Mouse (Mus musculus) liver, embryonic 13.5 days (tissue): Measurements from ENCODE around the gene Kif5c. TPM values are rescaled to one million over a fixed set of nuclear protein-coding genes. Genes with fewer than 3 reads are reported as not detected.

Experiments used
- ATAC-seq: fragments of 200-750 bp; cut with Nextera tagmentation; 2 replicates; pipeline ENCODE4 v1.8.0; 2017; ENCODE audit warnings: low read depth, mild to moderate bottlenecking, moderate number of reproducible peaks, moderate library complexity
- DNase-seq: peaks from one replicate; pipeline ENCODE4 v3.0.0; 2022
- H3K27ac ChIP-seq: fragments of 300-500 bp; sonication (generic); 2 replicates; pipeline ENCODE4 v1.5.1; 2015; ENCODE audit warnings: moderate library complexity, mild to moderate bottlenecking, inconsistent platforms
- H3K27me3 ChIP-seq: fragments of 300-500 bp; sonication (generic); 2 replicates; pipeline ENCODE4 v1.6.1; 2015; ENCODE audit warnings: mild to moderate bottlenecking, inconsistent platforms
- H3K36me3 ChIP-seq: fragments of 300-500 bp; sonication (generic); 2 replicates; pipeline ENCODE4 v1.6.1; 2015; ENCODE audit warnings: mild to moderate bottlenecking, inconsistent platforms
- H3K4me1 ChIP-seq: fragments of 300-500 bp; sonication (generic); replicated peaks from 2 replicates; pipeline ENCODE4 v1.6.1; 2015; ENCODE audit warnings: inconsistent platforms
- H3K4me2 ChIP-seq: fragments of 300-500 bp; sonication (generic); 2 replicates; pipeline ENCODE4 v1.6.1; 2015; ENCODE audit warnings: inconsistent platforms, mild to moderate bottlenecking, moderate library complexity
- H3K4me3 ChIP-seq: fragments of 300-500 bp; sonication (generic); replicated peaks from 2 replicates; pipeline ENCODE4 v1.5.1; 2015; ENCODE audit warnings: mild to moderate bottlenecking, inconsistent platforms
- H3K9ac ChIP-seq: fragments of 300-500 bp; sonication (generic); 2 replicates; pipeline ENCODE4 v1.6.1; 2015; ENCODE audit warnings: mild to moderate bottlenecking, inconsistent platforms
- H3K9me3 ChIP-seq: fragments of 300-500 bp; sonication (generic); replicated peaks from 2 replicates; pipeline ENCODE4 v1.6.1; 2016; ENCODE audit warnings: inconsistent platforms
- WGBS: fragments of 180-500 bp; shearing (Covaris S2); methylation state at CpG from one replicate; pipeline ENCODE4 v1.1.7; 2015; ENCODE audit not compliant: insufficient replicate concordance; 5-methylcytosine and 5-hydroxymethylcytosine counted together
- polyA plus RNA-seq: library from polyadenylated mRNA; unstranded; fragments of >200 nt; fragmentation: Nextera tagmentation; extraction: Ambion mirVana; gene quantifications from 2 replicates; pipeline ENCODE4 v1.2.1, GENCODE M21; 2015

Kif5c gene
- polyA plus RNA-seq = 0.20 and 0.21 TPM in 2 replicates

DNA sequence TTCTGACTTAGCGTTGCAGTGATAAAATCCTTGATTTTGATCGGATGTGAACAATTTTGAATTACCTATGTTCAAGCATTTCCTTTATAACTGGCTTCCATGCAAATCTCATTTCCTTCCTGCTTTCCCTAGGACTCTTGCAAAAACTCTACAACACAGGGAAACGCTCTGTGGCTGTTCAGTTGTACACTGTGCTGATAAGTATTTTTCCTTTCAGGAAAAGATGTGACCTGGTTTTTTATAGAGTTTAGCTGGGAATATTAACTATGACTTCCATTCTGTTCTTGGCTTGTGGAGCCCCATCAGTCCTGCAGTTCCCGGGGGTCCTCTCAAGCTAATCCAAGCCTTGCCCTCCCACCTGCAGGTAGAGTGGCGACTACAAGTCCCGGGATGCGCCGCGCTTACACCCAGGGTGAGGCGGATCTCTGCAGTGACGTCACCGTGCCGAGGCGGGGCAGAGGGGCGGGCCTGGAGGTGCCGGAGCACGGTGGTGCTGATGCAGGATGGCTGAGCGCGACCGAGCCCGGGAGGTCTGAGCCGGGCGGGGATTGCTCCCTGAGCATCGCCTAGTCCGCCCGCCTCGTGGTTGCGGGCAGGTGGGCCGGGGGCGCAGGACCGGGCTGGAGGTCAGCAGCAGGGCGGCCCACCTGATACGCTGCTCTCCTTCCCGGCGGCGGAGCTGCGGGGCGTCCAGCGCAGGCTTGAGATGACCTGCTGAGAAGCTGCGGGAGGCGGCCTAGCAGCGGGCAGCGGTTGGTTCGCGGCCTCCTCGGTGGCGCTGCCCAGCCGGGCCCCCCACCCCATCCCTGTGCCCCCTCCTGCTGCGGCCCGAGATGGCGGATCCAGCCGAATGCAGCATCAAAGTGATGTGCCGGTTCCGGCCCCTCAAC, at the start of gene Kif5c:
TSS of gene Kif5c (plus strand) at position 470 of the 890 bp plus-strand sequence.
- peaks cover 12% of the 10 kb centered on the region for H3K4me1 ChIP-seq
- no peak within 1 kb of the TSS for H3K9ac ChIP-seq
- no peak within 1 kb of the TSS for H3K27ac ChIP-seq
- DNase-seq = peak; percentile 38
- no peaks in the 10 kb centered on the region for H3K9me3 ChIP-seq
- H3K4me3 ChIP-seq = peak within 1 kb of the TSS; percentile 54
- ATAC-seq = peak; percentile 83
- peak within 1 kb of the TSS; percentile 72 for H3K4me2 ChIP-seq
- WGBS = 5% methylated on average over 49 of the region's 54 CpGs
- no peaks in the 10 kb centered on the region for H3K36me3 ChIP-seq
- peaks cover 35% of the 10 kb centered on the region for H3K27me3 ChIP-seq

DNA sequence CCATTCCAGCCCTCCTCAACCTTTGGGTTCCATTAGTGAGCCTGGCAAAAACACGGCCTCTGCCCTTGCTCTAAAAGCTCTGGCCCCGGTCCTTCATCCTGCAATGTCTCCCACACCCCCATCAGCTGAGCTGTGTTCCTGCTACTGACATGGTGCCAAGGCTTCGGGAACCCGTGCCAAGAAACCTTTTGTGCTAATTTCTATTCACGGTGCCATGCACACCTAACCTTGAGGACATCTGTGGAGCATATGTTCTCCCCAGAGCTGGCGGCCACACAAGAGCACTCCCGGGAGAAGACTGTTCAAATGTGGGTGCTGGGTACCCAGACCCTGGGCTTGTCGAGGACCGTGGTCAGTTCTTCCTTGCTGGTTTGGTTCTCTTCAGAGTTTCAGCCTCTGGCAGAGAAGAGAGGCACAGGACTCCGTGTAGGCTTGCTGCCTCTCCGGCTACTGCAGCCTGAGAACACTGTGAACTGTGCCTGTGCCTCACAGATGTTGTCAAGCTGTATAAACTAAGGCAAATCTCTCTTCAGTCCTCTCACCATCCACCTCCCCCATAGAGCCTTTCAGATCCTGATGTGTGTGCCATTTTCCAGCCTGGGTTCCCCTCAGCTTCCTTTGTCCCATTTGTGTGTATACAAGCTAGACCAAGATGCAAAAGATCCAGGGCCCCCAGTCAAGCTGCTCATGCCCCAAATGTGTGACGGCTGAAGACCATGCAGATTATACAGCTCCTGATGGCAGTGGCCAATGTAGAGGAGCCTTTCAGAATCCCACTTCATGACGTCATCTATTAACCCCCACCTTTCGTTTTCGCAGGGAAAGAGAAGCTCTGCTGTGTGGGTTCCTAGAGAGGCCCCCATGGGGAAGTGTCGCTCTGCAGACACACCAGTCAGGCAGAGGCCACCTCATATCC, 49.0 kb upstream of the Kif5c start:
- H3K4me3 ChIP-seq = no peak overlapping the region
- H3K36me3 ChIP-seq = no peaks in the 10 kb centered on the region
- no peak overlapping the region for H3K9ac ChIP-seq
- no peaks in the 10 kb centered on the region for H3K27me3 ChIP-seq
- no peak overlapping the region for H3K27ac ChIP-seq
- no peak for DNase-seq
- H3K4me2 ChIP-seq = no peak overlapping the region
- 52% methylated on average over 16 of the region's 16 CpGs for WGBS
- no peak for ATAC-seq
- no peaks in the 10 kb centered on the region for H3K9me3 ChIP-seq
- no peaks in the 10 kb centered on the region for H3K4me1 ChIP-seq

DNA sequence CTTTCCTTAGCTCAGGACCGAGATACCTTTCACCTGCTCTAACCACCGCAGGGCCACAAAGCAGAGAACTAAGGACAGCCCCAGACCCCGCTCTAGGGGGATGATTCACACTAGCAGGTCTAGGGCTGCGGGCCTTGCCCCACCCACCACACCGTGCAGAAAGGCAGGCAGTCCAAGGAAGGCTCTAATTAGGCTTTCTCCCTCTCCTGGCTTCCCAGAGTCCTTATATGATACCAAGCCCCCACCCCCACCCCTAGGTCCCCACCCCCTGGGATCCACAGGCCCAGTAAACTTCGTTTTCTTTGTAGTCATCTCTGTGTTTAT, 48.4 kb upstream of the Kif5c start:
- no peaks in the 10 kb centered on the region for H3K4me1 ChIP-seq
- H3K9ac ChIP-seq = no peak overlapping the region
- H3K9me3 ChIP-seq = no peaks in the 10 kb centered on the region
- WGBS = 36% methylated on average over 6 of the region's 6 CpGs
- H3K27ac ChIP-seq = no peak overlapping the region
- ATAC-seq (no peak), DNase-seq (no peak)
- H3K36me3 ChIP-seq = no peaks in the 10 kb centered on the region
- no peak overlapping the region for H3K4me2 ChIP-seq
- H3K27me3 ChIP-seq = no peaks in the 10 kb centered on the region
- H3K4me3 ChIP-seq = no peak overlapping the region

DNA sequence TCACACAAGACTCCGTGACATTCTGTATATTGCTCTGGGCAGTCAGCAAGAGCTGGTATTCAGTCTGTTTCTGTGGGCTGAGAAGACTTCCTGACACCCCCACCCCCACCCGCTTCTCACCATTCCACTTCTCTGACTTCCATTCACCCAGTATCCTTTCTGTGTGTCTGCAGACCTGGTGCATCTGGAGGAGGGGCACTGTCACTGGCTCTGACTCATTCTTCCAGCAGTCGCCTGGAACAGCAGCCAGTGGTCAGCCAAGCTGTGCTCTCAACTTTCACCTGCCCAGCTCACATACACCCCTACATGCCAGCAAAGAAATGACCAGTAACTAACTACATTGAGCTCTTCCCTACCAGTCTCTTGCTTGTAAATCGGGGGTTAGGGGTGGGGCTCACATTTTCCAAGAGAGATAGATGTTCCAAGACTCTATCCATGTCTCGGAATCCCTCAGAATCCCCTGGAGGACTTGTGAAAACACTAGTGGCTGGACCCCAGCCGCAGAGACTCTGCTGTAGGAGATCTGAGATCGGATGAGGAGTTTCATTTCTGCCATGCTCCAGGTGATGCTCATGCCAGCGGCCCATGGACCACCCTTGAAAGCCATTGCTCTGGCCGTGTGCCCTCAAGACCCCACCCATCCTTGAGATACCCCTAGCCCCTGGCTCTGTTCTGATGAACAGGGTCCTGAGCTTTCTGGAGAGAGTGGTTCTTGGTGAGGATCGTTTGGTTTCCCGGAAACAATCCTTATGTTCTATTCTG, 47.8 kb upstream of the Kif5c start:
- Histone ChIP-seq H3K4me1 (no peaks in the 10 kb centered on the region), H3K4me2 (no peak overlapping the region), H3K27ac (no peak overlapping the region), H3K36me3 (no peaks in the 10 kb centered on the region), H3K27me3 (no peaks in the 10 kb centered on the region), H3K9ac (no peak overlapping the region), H3K9me3 (no peaks in the 10 kb centered on the region), H3K4me3 (no peak overlapping the region)
- ATAC-seq (no peak), DNase-seq (no peak)
- WGBS = 61% methylated on average over 11 of the region's 11 CpGs

DNA sequence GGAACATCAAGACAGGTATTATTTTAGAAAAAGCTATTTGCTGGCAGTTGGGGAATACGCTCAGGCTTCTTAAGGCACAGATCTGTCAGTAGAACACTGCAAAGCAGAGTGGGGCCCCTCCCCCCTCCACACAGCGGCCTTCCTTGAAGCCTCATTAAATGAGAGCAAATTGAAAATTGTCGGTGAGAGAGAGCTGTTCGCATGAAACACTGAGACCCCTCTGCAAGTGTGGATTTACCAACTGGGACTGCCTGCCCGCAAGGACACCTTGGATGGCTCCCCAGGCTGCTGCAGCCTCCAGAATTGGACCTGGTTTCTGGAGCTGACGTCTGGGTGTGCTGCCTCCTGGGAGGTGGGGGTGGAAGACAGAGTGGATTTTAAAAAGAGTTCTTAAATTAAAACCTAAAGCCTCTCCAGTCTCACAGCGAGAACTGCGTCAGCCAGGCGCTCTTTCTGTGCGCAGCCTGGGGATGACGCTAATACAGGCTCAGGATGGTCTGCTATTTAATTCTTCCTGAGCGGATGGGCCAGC, 46.9 kb upstream of the Kif5c start:
- DNase-seq (no peak), ATAC-seq (no peak)
- no peaks in the 10 kb centered on the region for H3K36me3 ChIP-seq
- no peak overlapping the region for H3K9ac ChIP-seq
- 72% methylated on average over 12 of the region's 12 CpGs for WGBS
- H3K4me3 ChIP-seq = no peak overlapping the region
- H3K4me2 ChIP-seq = no peak overlapping the region
- no peaks in the 10 kb centered on the region for H3K9me3 ChIP-seq
- no peaks in the 10 kb centered on the region for H3K27me3 ChIP-seq
- no peak overlapping the region for H3K27ac ChIP-seq
- no peaks in the 10 kb centered on the region for H3K4me1 ChIP-seq

DNA sequence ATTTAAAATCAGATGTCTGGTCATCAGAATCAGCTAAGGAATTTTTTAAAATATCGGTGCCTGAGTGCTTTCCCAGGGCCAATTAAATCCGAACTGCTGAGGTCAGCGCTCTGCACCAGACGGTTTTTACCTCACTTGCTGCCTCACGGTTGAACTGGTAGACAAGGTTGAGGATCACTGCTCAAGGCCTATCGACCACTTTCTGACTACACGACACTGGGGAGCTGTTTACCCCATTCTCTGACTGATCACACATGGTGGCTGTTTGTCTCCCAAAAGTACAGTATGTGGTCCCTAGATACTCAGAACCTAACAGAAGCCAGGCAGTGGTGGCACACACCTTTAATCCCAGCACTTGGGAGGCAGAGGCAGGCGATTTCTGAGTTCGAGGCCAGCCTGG, 46.4 kb upstream of the Kif5c start:
- DNase-seq (no peak), ATAC-seq (no peak)
- H3K9ac ChIP-seq = no peak overlapping the region
- no peaks in the 10 kb centered on the region for H3K4me1 ChIP-seq
- no peak overlapping the region for H3K4me3 ChIP-seq
- no peak overlapping the region for H3K27ac ChIP-seq
- no peaks in the 10 kb centered on the region for H3K27me3 ChIP-seq
- 67% methylated on average over 9 of the region's 9 CpGs for WGBS
- no peaks in the 10 kb centered on the region for H3K36me3 ChIP-seq
- no peaks in the 10 kb centered on the region for H3K9me3 ChIP-seq
- H3K4me2 ChIP-seq = no peak overlapping the region

DNA sequence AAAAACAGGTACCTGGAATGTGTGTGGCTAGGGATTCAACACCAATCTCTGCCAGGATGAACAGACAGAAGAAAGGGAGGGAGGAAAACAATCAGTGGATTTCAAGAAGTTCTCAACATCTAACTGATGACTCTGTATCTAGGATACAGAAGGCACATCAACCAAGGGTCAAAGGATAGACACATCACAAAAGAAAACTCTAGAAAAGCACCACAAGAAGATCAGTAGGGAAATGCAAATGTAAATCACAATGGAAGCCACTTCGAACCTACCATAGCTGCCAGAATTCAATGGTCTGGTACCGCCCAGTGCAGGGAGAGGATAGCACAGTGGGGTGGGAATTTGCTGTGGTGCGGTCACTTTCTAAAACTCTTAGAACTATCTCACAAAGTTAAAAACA, 45.8 kb upstream of the Kif5c start:
- H3K9me3 ChIP-seq = no peaks in the 10 kb centered on the region
- no peaks in the 10 kb centered on the region for H3K36me3 ChIP-seq
- no peaks in the 10 kb centered on the region for H3K27me3 ChIP-seq
- 79% methylated on average over 3 of the region's 3 CpGs for WGBS
- ATAC-seq (no peak), DNase-seq (no peak)
- no peak overlapping the region for H3K4me2 ChIP-seq
- H3K27ac ChIP-seq = no peak overlapping the region
- no peak overlapping the region for H3K4me3 ChIP-seq
- no peaks in the 10 kb centered on the region for H3K4me1 ChIP-seq
- no peak overlapping the region for H3K9ac ChIP-seq

DNA sequence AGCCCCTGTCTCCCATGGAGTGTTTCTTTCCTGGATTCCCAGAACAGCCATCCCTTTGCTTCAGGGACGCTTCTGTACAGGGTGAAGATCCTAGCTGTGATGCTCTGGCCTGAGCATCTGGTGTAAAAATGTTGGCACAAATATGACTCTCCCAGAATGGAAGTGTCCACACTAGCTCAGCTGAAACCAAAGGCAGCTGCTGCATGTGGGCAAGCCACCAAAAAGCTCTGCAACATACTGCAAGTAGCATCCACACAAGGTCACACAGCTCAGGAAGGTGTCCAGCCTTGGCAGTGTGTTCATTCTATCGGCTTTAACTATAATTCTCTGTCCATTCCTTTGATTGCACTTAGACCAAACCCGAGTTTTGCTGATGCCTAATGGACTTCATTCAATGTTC, 38.5 kb upstream of the Kif5c start:
- H3K4me1 ChIP-seq = no peaks in the 10 kb centered on the region
- no peak overlapping the region for H3K4me2 ChIP-seq
- H3K27me3 ChIP-seq = no peaks in the 10 kb centered on the region
- H3K36me3 ChIP-seq = no peaks in the 10 kb centered on the region
- no peak overlapping the region for H3K4me3 ChIP-seq
- H3K27ac ChIP-seq = no peak overlapping the region
- DNase-seq (no peak), ATAC-seq (no peak)
- no peaks in the 10 kb centered on the region for H3K9me3 ChIP-seq
- no peak overlapping the region for H3K9ac ChIP-seq
- WGBS = 63% methylated on average over 3 of the region's 3 CpGs

DNA sequence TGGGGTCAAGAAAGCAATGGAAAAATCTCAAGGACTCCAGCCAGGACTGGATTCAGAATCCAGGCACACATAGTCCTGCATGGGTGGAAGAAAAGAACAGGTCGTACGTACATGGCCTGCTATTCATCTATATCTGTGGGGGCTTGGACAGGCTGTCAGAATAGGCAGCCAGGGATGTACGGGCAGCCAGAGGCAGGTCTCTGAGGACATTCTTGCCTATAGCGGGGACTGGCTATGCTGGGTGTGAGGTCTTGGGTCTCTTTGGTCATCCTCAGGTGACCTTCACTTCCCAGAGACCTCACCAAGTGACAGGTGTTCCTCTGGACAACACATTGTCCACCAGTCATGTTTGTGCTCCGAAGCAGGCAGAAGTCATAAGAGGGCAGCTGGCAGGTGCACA, 36.6 kb upstream of the Kif5c start:
- Histone ChIP-seq H3K9ac (no peak overlapping the region), H3K27me3 (no peaks in the 10 kb centered on the region), H3K4me3 (no peak overlapping the region), H3K36me3 (no peaks in the 10 kb centered on the region), H3K4me2 (no peak overlapping the region), H3K27ac (no peak overlapping the region), H3K4me1 (no peaks in the 10 kb centered on the region), H3K9me3 (no peaks in the 10 kb centered on the region)
- ATAC-seq (no peak), DNase-seq (no peak)
- 70% methylated on average over 5 of the region's 5 CpGs for WGBS

DNA sequence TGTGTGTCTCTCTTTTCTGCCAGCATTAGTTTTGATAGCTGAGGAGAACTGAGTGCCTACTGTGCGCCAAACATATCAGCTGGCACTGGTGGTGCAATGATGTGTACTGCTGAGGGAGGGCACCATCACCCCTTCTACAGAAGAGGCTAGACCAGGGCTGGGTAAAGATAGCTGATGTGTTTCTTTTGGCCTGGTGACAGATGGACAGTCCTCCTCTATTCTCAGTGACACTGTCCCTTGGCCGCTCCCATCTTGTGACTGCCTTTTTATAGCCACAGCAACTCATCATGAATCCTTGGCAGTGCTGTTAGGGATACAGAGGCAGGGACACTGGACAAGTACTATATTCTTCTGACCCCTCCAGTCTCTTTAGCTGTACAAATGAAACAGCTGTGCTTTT, 35.8 kb upstream of the Kif5c start:
- Histone ChIP-seq H3K4me2 (no peak overlapping the region), H3K9me3 (no peaks in the 10 kb centered on the region), H3K9ac (no peak overlapping the region), H3K27me3 (no peaks in the 10 kb centered on the region), H3K4me1 (no peaks in the 10 kb centered on the region), H3K27ac (no peak overlapping the region), H3K36me3 (no peaks in the 10 kb centered on the region), H3K4me3 (no peak overlapping the region)
- no peak for DNase-seq
- ATAC-seq = no peak
- WGBS = 74% methylated on average over 2 of the region's 2 CpGs

DNA sequence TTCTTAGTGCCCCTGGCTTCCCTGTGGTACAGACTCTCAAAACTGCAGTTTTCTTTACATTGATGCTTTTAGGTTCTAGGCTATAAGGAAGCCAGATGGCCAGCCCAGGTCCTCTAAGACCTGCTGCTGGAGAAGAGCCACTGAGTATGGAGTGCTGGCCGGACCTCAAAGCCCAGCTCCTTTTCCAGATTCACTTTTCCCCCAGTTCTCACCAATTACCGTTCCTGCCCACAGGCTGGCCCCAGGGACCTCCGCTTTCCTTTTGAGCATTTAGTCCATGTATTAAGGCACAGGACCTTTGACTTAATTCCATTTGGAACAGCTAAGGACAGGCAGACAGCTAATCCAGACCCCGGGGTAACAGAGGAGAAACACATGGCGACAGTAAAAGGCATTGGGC, 28.6 kb upstream of the Kif5c start:
- DNase-seq (no peak), ATAC-seq (no peak)
- WGBS = 58% methylated on average over 5 of the region's 5 CpGs
- H3K4me2 ChIP-seq = no peak overlapping the region
- H3K9ac ChIP-seq = no peak overlapping the region
- no peaks in the 10 kb centered on the region for H3K27me3 ChIP-seq
- H3K4me3 ChIP-seq = no peak overlapping the region
- no peak overlapping the region for H3K27ac ChIP-seq
- no peaks in the 10 kb centered on the region for H3K36me3 ChIP-seq
- no peaks in the 10 kb centered on the region for H3K9me3 ChIP-seq
- H3K4me1 ChIP-seq = no peaks in the 10 kb centered on the region
